Mouse (Mus musculus) myocyte (in vitro differentiated cells): ENCODE data around the gene Chrdl2. TPM values are rescaled to one million over a fixed set of nuclear protein-coding genes. Genes with fewer than 3 reads are reported as not detected.

ENCODE experiments used
- H3K27me3 ChIP-seq: one replicate; pipeline ENCODE4 v1.6.1; 2011; ENCODE audit not compliant: control insufficient read depth, insufficient read depth, insufficient read length
- H3K36me3 ChIP-seq: one replicate; pipeline ENCODE4 v1.6.1; 2011; ENCODE audit not compliant: control insufficient read depth, insufficient read depth
- H3K4me2 ChIP-seq: one replicate; pipeline ENCODE4 v1.6.1; 2011; ENCODE audit warnings: low read depth, control low read depth
- H3K4me3 ChIP-seq: one replicate; pipeline ENCODE4 v1.5.1; 2011; ENCODE audit warnings: mild to moderate bottlenecking, control low read depth, moderate library complexity
- H3K79me2 ChIP-seq: one replicate; pipeline ENCODE4 v1.6.1; 2011; ENCODE audit not compliant: control insufficient read depth, insufficient read depth
- H3ac ChIP-seq: one replicate; pipeline ENCODE4 v1.6.1; 2011; ENCODE audit not compliant: control insufficient read depth, insufficient read length
- CEBPB ChIP-seq: IDR thresholded peaks from 2 replicates; pipeline ENCODE4 v1.6.1; 2011; ENCODE audit warnings: mild to moderate bottlenecking, moderate library complexity; ENCODE audit not compliant: poor library complexity, insufficient read depth, severe bottlenecking
- E2F4 ChIP-seq: IDR thresholded peaks from one replicate; pipeline ENCODE4 v1.6.1; 2011; ENCODE audit warnings: mild to moderate bottlenecking, control low read depth, moderate library complexity; ENCODE audit not compliant: insufficient read depth
- MAX ChIP-seq: IDR thresholded peaks from one replicate; pipeline ENCODE4 v1.6.1; 2011; ENCODE audit warnings: low read depth, mild to moderate bottlenecking, control low read depth
- MYOD1 ChIP-seq, 3 experiments: IDR thresholded peaks; one replicate each; pipeline ENCODE4 v1.6.1; 2011; ENCODE audit warnings: control low read depth in 2 of 3, low read depth in 2 of 3, mild to moderate bottlenecking in 2 of 3, moderate library complexity in 1 of 3; ENCODE audit not compliant: insufficient read length in 2 of 3, control insufficient read depth in 1 of 3
- MYOG ChIP-seq, 3 experiments: IDR thresholded peaks; one replicate each; pipeline ENCODE4 v1.6.1; 2011; ENCODE audit warnings: control low read depth in 2 of 3, low read depth in 2 of 3, mild to moderate bottlenecking in 2 of 3; ENCODE audit not compliant: insufficient read length in 2 of 3, control insufficient read depth in 1 of 3, insufficient read depth in 1 of 3
- POLR2A ChIP-seq: IDR thresholded peaks from one replicate; pipeline ENCODE4 v1.6.1; 2011; ENCODE audit warnings: low read depth, mild to moderate bottlenecking, control low read depth, moderate library complexity; ENCODE audit not compliant: insufficient read length
- POLR2AphosphoS2 ChIP-seq: IDR thresholded peaks from one replicate; pipeline ENCODE4 v1.6.1; 2011; ENCODE audit warnings: low read depth, control low read depth; ENCODE audit not compliant: insufficient read length
- REST ChIP-seq: IDR thresholded peaks from one replicate; pipeline ENCODE4 v1.6.1; 2011; ENCODE audit warnings: mild to moderate bottlenecking, control low read depth, moderate library complexity; ENCODE audit not compliant: insufficient read depth, insufficient read length
- SRF ChIP-seq: IDR thresholded peaks from one replicate; pipeline ENCODE4 v1.6.1; 2011; ENCODE audit warnings: low read depth; ENCODE audit not compliant: control insufficient read depth, insufficient read length
- TCF12 ChIP-seq: IDR thresholded peaks from one replicate; pipeline ENCODE4 v1.6.1; 2011; ENCODE audit warnings: mild to moderate bottlenecking, control low read depth; ENCODE audit not compliant: poor library complexity, insufficient read depth, severe bottlenecking
- TCF3 ChIP-seq: IDR thresholded peaks from one replicate; pipeline ENCODE4 v1.6.1; 2011; ENCODE audit warnings: low read depth, control low read depth; ENCODE audit not compliant: insufficient read length
- USF1 ChIP-seq: IDR thresholded peaks from one replicate; pipeline ENCODE4 v1.6.1; 2011; ENCODE audit warnings: low read depth, mild to moderate bottlenecking, control low read depth, moderate library complexity
- polyA plus RNA-seq: library from polyadenylated mRNA; unstranded; fragments of >200 nt; fragmentation: generic; extraction: Trizol; gene quantifications from one replicate; pipeline ENCODE4 v1.2.1, GENCODE M21; 2012; ENCODE audit warnings: missing spikeins

The Chrdl2 gene
- polyA plus RNA-seq, 1 experiment = not detected

- H3K36me3 ChIP-seq = no peaks in the 10 kb centered on the region
- TF ChIP-seq TCF12 = no peak
- no peak for TF ChIP-seq POLR2A
- no peak for TF ChIP-seq MYOG (IDR thresholded peaks at IDR 0.05; ENCODE audit: control insufficient read depth in 1 of 3, insufficient read depth in 1 of 3, insufficient read length in 2 of 3, low read depth in 2 of 3)
- H3K27me3 ChIP-seq = no peaks in the 10 kb centered on the region
- no peak overlapping the region for H3K4me2 ChIP-seq
- no peaks in the 10 kb centered on the region for H3K79me2 ChIP-seq
- H3ac ChIP-seq = no peak overlapping the region
- no peak overlapping the region for H3K4me3 ChIP-seq
Measured at GRCm38 (mm10) chr7:99988725-99989124, 17.2 kb upstream of the Chrdl2 start.

- H3K4me2 ChIP-seq = no peak overlapping the region
- no peak overlapping the region for H3K4me3 ChIP-seq
- no peaks in the 10 kb centered on the region for H3K79me2 ChIP-seq
- no peaks in the 10 kb centered on the region for H3K36me3 ChIP-seq
- no peaks in the 10 kb centered on the region for H3K27me3 ChIP-seq
- no peak for TF ChIP-seq TCF3
- TF ChIP-seq POLR2AphosphoS2 = no peak
- no peak for TF ChIP-seq REST
- no peak for TF ChIP-seq CEBPB
- no peak for TF ChIP-seq POLR2A
- TF ChIP-seq TCF12 = no peak
- TF ChIP-seq SRF = no peak
- TF ChIP-seq MAX = no peak
- TF ChIP-seq USF1 = no peak
- no peak for TF ChIP-seq E2F4
- no peak overlapping the region for H3ac ChIP-seq
Measured at GRCm38 (mm10) chr7:99989844-99990760, 15.9 kb upstream of the Chrdl2 start.

GRCm38 (mm10) chr7:99990990-99991707 is 14.8 kb upstream of the Chrdl2 start:
- Histone ChIP-seq H3K4me3 (no peak overlapping the region), H3K79me2 (no peaks in the 10 kb centered on the region), H3ac (no peak overlapping the region), H3K36me3 (no peaks in the 10 kb centered on the region), H3K4me2 (no peak overlapping the region), H3K27me3 (no peaks in the 10 kb centered on the region)
- TF ChIP-seq E2F4 = no peak
- TF ChIP-seq REST = no peak
- no peak for TF ChIP-seq POLR2AphosphoS2
- no peak for TF ChIP-seq SRF
- TF ChIP-seq CEBPB = no peak
- TF ChIP-seq USF1 = no peak
- no peak for TF ChIP-seq TCF12
- TF ChIP-seq MAX = no peak
- no peak for TF ChIP-seq POLR2A
- no peak for TF ChIP-seq TCF3
- TF ChIP-seq MYOG (IDR thresholded peaks at IDR 0.05; ENCODE audit: control insufficient read depth in 1 of 3, insufficient read depth in 1 of 3, insufficient read length in 2 of 3, low read depth in 2 of 3) = no peak
- no peak for TF ChIP-seq MYOD1 (IDR thresholded peaks at IDR 0.05; ENCODE audit: control insufficient read depth in 1 of 3, insufficient read length in 2 of 3, low read depth in 2 of 3)

GRCm38 (mm10) chr7:99993159-99993558 is 12.8 kb upstream of the Chrdl2 start:
- Histone ChIP-seq H3K4me3 (no peak overlapping the region), H3ac (no peak overlapping the region), H3K79me2 (no peaks in the 10 kb centered on the region), H3K36me3 (no peaks in the 10 kb centered on the region), H3K4me2 (no peak overlapping the region), H3K27me3 (no peaks in the 10 kb centered on the region)
- TF ChIP-seq TCF12 = no peak
- no peak for TF ChIP-seq E2F4
- TF ChIP-seq USF1 = no peak
- no peak for TF ChIP-seq REST
- no peak for TF ChIP-seq MYOG (IDR thresholded peaks at IDR 0.05; ENCODE audit: control insufficient read depth in 1 of 3, insufficient read depth in 1 of 3, insufficient read length in 2 of 3, low read depth in 2 of 3)
- TF ChIP-seq MAX = no peak
- TF ChIP-seq TCF3 = no peak
- TF ChIP-seq POLR2A = no peak
